17 mouse cellular contexts compared by ENCODE assay signal in the genomic region with DNA sequence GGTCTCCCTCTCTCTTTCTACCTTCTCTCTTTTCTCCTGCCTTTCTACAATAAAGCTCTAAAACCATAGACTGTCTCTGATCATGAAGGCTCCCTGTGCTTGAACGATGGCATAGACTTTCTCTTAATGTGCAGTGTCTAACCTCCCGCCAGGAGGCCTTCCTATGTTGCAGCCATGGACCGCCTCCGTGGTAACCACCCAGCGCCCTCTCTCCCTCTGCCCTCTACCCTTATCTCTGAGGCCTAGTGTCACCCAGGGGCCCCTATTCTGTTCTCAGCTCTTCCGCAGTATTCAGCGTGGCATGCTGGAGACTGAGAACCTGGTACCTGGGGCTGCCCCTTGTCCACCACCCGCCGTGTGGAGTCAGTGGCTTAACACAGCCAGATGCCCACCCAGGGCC.
"Had no signal": no experiment of that assay in that cellular context is flagged by ENCODE, and none has a peak within 500 bp of the region (broad histone marks: within the 10 kb centered on the region; RNA-seq: fewer than 3 reads in every experiment).

No protein-coding gene starts in this region.

- H3K9me3 ChIP-seq: midbrain, embryonic 13.5 days; midbrain, embryonic 15.5 days; neural tube, embryonic 12.5 days had no signal

- H3K27ac ChIP-seq: midbrain, embryonic 13.5 days; midbrain, embryonic 15.5 days; neural tube, embryonic 12.5 days had no signal

- DNase-seq: liver, postnatal 0 days; lung, embryonic 14.5 days; lung, postnatal 10 days; lung, postnatal 4 days; retina, postnatal 1 day; right cerebral cortex, adult 18-20 months; right cerebral cortex, postnatal 25 days; right cerebral cortex, postnatal 4 days; spleen, adult 18-20 months; thymus, adult 18-20 months; thymus, postnatal 14 days; thymus, postnatal 36 days had no signal

- H3K4me3 ChIP-seq: megakaryocyte, embryonic 14.5 days; midbrain, embryonic 13.5 days; midbrain, embryonic 15.5 days; neural tube, embryonic 12.5 days had no signal

- H3K27me3 ChIP-seq: megakaryocyte, embryonic 14.5 days; midbrain, embryonic 13.5 days; midbrain, embryonic 15.5 days; neural tube, embryonic 12.5 days had no signal

- ATAC-seq: liver, postnatal 0 days; midbrain, embryonic 13.5 days; midbrain, embryonic 15.5 days had no signal

- H3K9ac ChIP-seq: liver, postnatal 0 days; lung, embryonic 14.5 days; midbrain, embryonic 13.5 days; midbrain, embryonic 15.5 days; neural tube, embryonic 12.5 days had no signal

- H3K4me2 ChIP-seq: lung, embryonic 14.5 days; midbrain, embryonic 11.5 days; midbrain, embryonic 13.5 days; midbrain, embryonic 15.5 days; neural tube, embryonic 12.5 days had no signal

- H3K36me3 ChIP-seq: midbrain, embryonic 13.5 days; midbrain, embryonic 15.5 days; neural tube, embryonic 12.5 days had no signal

- H3K4me1 ChIP-seq: megakaryocyte, embryonic 14.5 days; midbrain, embryonic 13.5 days; midbrain, embryonic 15.5 days; neural tube, embryonic 12.5 days had no signal
